Mouse (Mus musculus): ENCODE data around the gene Spen. TPM values are rescaled to one million over a fixed set of nuclear protein-coding genes. Genes with fewer than 3 reads are reported as not detected.
A peak's percentile ranks its signal among the peaks of the same experiment; 100 is the strongest.

Spen gene
- 16.7 and 17.1 TPM in 2 replicates for polyA plus RNA-seq (2015; fragmentation: Nextera tagmentation; extraction: Ambion mirVana)

DNA sequence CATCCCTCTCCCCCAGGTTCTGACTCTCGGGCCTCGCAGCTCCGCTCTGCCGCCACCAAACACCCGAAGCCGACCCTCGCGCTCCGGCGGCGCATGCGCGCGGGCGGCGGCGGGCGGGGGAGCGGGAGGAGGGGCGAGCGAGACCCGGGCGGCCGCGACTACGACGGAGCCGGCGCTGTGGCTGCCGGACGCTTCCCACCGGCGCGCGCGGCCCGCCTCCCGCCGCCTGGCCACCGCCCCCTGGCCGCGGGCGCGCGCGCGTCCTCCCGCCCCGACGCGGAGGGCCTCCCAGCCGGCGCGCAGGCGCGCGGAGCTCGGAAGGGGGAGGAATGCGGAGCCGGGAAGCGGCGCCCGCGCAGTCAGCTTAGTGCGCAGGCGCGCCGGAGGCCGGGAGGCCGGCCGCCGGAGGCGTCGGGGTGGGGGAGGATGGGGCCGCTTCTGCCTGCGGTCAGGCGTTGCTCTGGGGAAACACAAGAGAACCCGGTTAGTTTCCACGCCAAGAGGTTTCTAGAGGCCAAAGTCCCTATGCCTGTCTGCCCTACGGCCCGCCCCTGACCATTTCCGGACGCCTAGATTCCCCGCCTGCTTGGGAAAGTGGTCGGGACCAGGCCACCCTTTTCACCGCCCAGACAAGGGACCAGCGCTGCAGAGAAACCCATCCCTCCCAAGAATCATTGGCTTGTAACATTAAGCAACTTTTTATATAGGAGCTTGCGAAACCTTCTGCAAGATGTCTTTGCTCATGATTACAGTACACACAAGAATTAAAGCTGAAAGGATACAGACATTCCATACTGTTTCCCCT is at the start of gene Spen:
Gene Spen, minus strand, starts transcription at position 190 of the 805 bp plus-strand sequence.
- Histone ChIP-seq H3K4me1 (peaks cover 57% of the 10 kb centered on the region), H3K27me3 (no peaks in the 10 kb centered on the region), H3K36me3 (ENCODE audit: poor library complexity, severe bottlenecking) (no peaks in the 10 kb centered on the region), H3K9ac (peak within 1 kb of the TSS; percentile 97), H3K9me3 (replicated peaks) (no peaks in the 10 kb centered on the region), H3K4me2 (peak within 1 kb of the TSS; percentile 92), H3K27ac (peak within 1 kb of the TSS; percentile 98), H3K4me3 (peak within 1 kb of the TSS; percentile 85)
- ATAC-seq = peak; percentile 78
- 0% methylated on average over 12 of the region's 88 CpGs for WGBS

DNA sequence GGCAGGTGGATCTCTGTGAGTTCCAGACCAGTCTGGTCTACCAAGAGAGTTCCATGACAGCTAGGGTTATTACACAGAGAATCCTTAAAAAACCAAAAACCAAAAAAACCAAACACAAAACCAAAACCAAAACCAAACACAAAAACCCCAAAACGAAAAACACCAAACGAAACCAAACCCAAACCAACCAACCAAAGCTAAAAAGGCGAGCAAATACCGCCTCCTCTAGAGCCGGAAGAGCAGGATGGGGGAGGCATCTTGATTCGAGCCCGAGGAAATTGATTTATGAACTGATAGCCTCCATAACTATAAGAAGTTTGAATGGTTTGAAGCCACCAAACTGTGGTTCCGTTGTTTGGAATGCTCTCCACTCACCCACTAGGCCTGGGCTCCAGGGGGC is 45.5 kb upstream of the Spen start:
- Histone ChIP-seq H3K27ac (no peak overlapping the region), H3K4me2 (no peak overlapping the region), H3K4me1 (no peaks in the 10 kb centered on the region), H3K9ac (no peak overlapping the region), H3K36me3 (ENCODE audit: poor library complexity, severe bottlenecking) (no peaks in the 10 kb centered on the region), H3K27me3 (no peaks in the 10 kb centered on the region), H3K9me3 (replicated peaks) (no peaks in the 10 kb centered on the region), H3K4me3 (no peak overlapping the region)
- ATAC-seq = no peak
- 91% methylated on average over 8 of the region's 8 CpGs for WGBS

DNA sequence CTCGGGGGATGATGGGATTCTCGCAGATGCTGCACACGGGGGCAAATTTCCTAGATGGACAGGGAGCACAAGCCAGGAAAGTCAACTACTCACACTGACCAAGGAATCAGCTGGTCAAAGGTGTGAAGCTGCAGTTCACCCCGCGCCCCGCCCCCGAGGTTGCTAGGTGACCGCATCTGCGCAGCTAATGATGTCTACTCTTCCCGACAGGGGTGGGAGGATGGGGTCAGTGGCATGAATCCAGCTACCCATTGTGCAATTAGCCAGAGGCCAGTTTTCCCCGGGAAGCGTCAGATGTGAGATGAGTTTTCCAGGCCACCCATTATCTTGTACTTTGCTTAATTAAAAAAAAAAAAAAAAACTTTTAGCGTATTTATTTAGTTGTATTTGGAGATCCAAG is 42.7 kb upstream of the Spen start:
- H3K4me1 ChIP-seq = no peaks in the 10 kb centered on the region
- ATAC-seq = no peak
- H3K9ac ChIP-seq = no peak overlapping the region
- 81% methylated on average over 13 of the region's 13 CpGs for WGBS
- H3K36me3 ChIP-seq (ENCODE audit: poor library complexity, severe bottlenecking) = no peaks in the 10 kb centered on the region
- no peak overlapping the region for H3K4me2 ChIP-seq
- H3K27ac ChIP-seq = no peak overlapping the region
- no peaks in the 10 kb centered on the region for H3K9me3 ChIP-seq (replicated peaks)
- H3K4me3 ChIP-seq = no peak overlapping the region
- H3K27me3 ChIP-seq = no peaks in the 10 kb centered on the region

DNA sequence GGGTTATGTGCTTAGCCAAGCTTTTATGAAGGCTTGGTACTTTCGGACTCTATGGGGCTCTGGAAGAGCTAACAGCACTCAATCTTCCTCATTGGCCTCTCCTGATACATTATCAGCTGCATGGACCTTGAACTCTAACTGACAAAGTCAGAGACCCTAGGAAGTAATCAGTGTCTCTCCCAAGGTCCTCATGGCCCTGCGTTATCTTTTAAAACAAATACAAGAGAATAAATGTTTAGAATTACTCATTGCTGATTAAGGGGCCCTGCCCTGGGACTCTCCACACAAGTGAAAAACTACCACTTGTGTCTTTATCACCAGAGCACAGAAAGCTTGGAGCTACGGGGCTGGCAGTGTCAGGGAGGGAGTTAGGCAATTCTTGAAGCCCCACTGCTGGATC is 40.4 kb upstream of the Spen start:
- Histone ChIP-seq H3K9ac (no peak overlapping the region), H3K36me3 (ENCODE audit: poor library complexity, severe bottlenecking) (no peaks in the 10 kb centered on the region), H3K4me2 (no peak overlapping the region), H3K9me3 (replicated peaks) (no peaks in the 10 kb centered on the region), H3K27ac (no peak overlapping the region), H3K27me3 (no peaks in the 10 kb centered on the region; the same call in 1 of the 2 replicates), H3K4me1 (0 out of 2 replicates have a peak, but pooled peaks cover 3% of the 10 kb centered on the region), H3K4me3 (no peak overlapping the region)
- 82% methylated on average over 3 of the region's 3 CpGs for WGBS
- no peak for ATAC-seq

DNA sequence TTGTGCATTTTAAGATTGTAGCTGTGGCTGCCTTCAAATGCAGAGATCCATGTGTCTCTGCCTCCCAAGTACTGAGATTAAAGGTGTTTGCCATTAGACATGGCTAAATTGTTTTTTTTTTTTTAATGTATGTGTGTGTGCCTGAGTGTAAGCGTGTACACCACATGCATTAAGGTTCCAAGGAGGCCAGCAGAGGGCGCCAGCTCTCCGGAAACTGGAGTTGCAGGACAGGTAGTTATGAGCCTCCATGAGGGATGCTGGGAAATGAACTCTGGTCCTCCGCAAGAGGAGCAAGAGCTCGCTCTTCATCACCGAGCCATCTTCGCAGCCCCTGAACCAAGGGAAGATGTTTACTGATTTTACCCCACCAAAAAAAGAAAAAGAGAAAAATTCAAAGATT is 38.5 kb upstream of the Spen start:
- Histone ChIP-seq H3K4me3 (no peak overlapping the region), H3K9ac (no peak overlapping the region), H3K27me3 (no peaks in the 10 kb centered on the region; the same call in 1 of the 2 replicates), H3K9me3 (replicated peaks) (no peaks in the 10 kb centered on the region), H3K36me3 (ENCODE audit: poor library complexity, severe bottlenecking) (no peaks in the 10 kb centered on the region), H3K4me2 (no peak overlapping the region), H3K4me1 (0 out of 2 replicates have a peak, but pooled peaks cover 3% of the 10 kb centered on the region), H3K27ac (no peak overlapping the region)
- ATAC-seq = no peak
- WGBS = 93% methylated on average over 7 of the region's 7 CpGs

DNA sequence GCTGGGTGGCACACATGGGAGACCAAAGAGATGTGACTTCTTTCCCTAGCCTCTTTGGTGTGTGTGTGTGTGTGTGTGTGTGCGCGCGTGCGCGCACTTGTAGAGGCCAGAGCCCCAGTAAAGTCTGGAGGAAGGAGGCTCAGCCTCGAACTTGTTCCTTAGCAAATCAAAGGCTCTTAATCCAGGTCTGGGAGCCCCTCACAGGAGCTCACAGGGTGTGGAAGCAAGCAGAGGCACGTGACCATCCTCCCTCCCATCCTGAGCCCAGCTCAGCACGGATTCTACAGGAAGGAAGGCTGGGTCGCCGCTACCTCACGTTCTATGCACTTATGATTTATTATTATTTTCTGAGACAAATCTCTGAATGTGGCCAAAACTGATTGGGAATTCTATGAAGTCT is 38.0 kb upstream of the Spen start:
- H3K4me1 ChIP-seq = 0 out of 2 replicates have a peak, but pooled peaks cover 3% of the 10 kb centered on the region
- no peak overlapping the region for H3K9ac ChIP-seq
- no peak overlapping the region for H3K4me3 ChIP-seq
- 87% methylated on average over 11 of the region's 11 CpGs for WGBS
- no peaks in the 10 kb centered on the region; the same call in 1 of the 2 replicates for H3K27me3 ChIP-seq
- H3K36me3 ChIP-seq (ENCODE audit: poor library complexity, severe bottlenecking) = no peaks in the 10 kb centered on the region
- H3K4me2 ChIP-seq = no peak overlapping the region
- H3K27ac ChIP-seq = no peak overlapping the region
- H3K9me3 ChIP-seq (replicated peaks) = no peaks in the 10 kb centered on the region
- ATAC-seq = no peak

DNA sequence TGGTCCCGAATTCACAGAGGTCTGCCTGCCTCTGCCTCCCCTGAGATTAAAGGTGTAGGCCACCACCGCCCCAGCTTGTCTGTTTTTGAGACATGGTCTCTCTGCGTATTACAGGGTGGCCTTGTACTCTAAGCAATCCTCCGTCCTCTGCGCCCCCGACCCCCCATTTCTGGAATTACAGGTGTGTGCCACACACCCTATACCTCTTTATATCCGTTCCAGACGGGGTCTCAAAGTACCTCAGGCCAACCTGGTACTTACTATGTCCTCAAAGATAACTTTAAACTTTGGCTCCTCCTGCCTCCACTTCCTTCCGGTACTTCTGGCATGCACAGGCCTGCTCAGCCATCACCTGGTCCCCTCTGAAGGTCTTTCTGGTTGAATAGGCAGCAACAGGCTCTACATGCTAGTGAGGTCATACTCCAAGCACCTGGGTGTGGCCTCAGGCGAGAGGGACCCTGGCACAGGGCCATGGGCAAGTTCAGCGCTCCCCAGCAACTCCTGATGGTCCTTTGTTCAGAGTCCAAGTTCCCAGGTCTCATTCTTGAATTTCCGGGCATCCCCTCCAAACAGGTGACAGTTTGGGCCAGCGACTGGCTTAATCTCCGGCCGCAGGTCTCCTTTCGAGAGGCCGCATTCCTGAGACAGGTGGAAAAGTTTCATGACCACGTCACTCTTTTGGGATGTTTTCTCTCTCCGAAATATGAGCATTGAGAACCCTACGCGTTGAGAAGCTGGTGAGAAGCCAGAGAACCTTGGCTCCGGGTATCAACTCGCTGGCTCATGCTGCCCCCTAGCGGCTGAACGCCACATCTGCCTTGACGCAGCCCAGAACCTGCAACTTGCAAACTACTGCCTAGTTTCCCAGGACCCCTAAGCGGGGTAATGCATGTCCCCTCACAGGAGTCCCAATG is 36.6 kb upstream of the Spen start:
- no peak overlapping the region for H3K27ac ChIP-seq
- H3K4me1 ChIP-seq = 0 out of 2 replicates have a peak, but pooled peaks cover 3% of the 10 kb centered on the region
- H3K9me3 ChIP-seq (replicated peaks) = no peaks in the 10 kb centered on the region
- no peaks in the 10 kb centered on the region; the same call in 1 of the 2 replicates for H3K27me3 ChIP-seq
- peak; percentile 61; the same call in 1 of the 2 replicates for ATAC-seq
- 42% methylated on average over 27 of the region's 27 CpGs for WGBS
- no peaks in the 10 kb centered on the region for H3K36me3 ChIP-seq (ENCODE audit: poor library complexity, severe bottlenecking)
- H3K4me3 ChIP-seq = no peak overlapping the region
- no peak overlapping the region for H3K9ac ChIP-seq
- no peak overlapping the region for H3K4me2 ChIP-seq

DNA sequence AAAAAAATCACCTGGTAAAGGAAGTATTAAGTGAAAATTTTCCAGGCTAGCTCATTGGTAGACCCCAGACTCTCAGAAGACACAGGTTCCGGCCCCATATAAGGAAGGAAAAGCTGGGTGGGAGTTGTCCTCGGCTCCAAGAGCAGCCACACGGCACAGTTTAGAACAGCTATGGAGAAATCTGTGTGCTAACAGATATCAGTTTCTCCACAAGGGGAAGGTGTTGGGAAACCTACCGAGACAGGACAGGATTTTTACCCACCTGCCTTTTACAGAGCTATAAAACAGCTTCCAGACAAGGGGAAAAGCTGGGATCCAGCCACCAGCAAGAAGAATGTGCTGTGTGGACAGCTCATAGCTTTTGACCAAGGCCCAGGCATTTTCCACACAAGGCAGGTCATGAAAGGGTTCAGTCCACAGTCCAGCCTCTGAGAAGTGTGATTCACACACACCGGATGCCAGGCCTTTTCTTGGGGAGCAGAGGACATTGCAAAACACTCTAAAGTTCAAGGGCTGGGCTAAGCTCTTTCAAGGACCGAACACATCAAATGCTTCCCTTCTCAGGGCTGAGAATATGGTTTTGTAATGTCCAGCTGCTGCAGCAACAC is 35.1 kb upstream of the Spen start:
- WGBS = 81% methylated on average over 6 of the region's 6 CpGs
- Histone ChIP-seq H3K4me1 (0 out of 2 replicates have a peak, but pooled peaks cover 3% of the 10 kb centered on the region), H3K9me3 (replicated peaks) (no peaks in the 10 kb centered on the region), H3K27ac (no peak overlapping the region), H3K4me3 (no peak overlapping the region), H3K4me2 (no peak overlapping the region), H3K27me3 (no peaks in the 10 kb centered on the region; the same call in 1 of the 2 replicates), H3K36me3 (ENCODE audit: poor library complexity, severe bottlenecking) (no peaks in the 10 kb centered on the region), H3K9ac (no peak overlapping the region)
- ATAC-seq = no peak

DNA sequence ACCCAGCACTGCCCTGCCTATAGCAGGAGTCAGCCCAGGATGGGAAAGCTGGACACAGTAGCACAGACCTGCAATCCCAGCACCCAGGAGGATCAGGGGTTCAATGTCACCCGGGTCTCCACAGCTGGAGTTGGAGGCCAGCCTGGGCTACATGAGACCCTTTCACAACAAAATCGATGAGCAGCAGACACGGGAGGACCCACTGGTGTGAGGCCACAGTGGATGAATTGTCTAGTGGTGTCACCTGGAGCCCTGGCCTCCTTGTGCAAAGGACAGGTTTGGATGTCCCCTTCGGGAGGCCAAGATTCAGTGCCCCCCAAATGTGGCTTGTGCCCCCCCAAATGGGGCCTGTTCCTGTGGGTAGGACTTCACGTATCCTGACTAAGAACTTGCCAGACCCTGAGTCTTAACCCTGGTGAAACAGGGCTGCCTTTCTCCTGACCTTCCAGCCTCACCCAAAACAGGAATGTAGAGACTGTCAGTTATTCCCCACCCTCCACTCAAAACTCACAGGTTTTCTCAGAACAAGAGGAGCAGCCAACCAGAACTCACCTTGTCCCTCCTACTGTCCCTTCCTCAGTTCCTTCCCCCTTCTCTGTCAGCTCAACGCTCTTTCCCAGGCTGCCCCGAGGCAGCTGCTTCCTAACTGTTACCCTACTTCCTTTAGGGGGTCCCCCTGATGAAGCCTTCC is 34.4 kb upstream of the Spen start:
- ATAC-seq = no peak

DNA sequence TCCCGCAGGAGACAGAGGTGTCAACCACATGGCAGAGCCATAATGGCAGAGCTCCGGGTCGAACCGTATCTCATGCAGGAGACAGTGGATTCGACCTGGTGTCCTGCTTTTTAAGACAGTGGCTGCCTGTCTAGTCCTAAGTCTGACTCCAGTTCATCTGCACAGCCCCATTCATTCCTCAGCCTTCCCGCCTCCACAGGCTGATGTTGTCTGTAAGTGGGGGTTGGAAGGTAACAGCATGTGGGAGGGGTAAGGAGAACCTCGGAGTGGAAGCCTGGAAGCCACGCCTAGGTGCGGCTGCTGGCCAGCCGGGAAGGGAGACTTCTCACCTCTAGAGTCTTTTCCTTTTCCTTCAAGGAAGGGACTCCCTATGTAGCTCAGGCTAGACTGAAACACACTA is 33.5 kb upstream of the Spen start:
- ATAC-seq = no peak
- no peak overlapping the region for H3K27ac ChIP-seq
- H3K4me2 ChIP-seq = no peak overlapping the region
- H3K9ac ChIP-seq = no peak overlapping the region
- H3K4me3 ChIP-seq = no peak overlapping the region
- H3K36me3 ChIP-seq (ENCODE audit: poor library complexity, severe bottlenecking) = no peaks in the 10 kb centered on the region
- H3K4me1 ChIP-seq = 0 out of 2 replicates have a peak, but pooled peaks cover 3% of the 10 kb centered on the region
- WGBS = 77% methylated on average over 10 of the region's 10 CpGs
- no peaks in the 10 kb centered on the region; the same call in 1 of the 2 replicates for H3K27me3 ChIP-seq
- H3K9me3 ChIP-seq (replicated peaks) = no peaks in the 10 kb centered on the region

More for the DNA sequence above, 34.4 kb upstream of the Spen start:
- Histone ChIP-seq H3K4me2 (no peak overlapping the region), H3K4me1 (0 out of 2 replicates have a peak, but pooled peaks cover 3% of the 10 kb centered on the region), H3K27ac (no peak overlapping the region), H3K36me3 (ENCODE audit: poor library complexity, severe bottlenecking) (no peaks in the 10 kb centered on the region), H3K27me3 (no peaks in the 10 kb centered on the region; the same call in 1 of the 2 replicates), H3K4me3 (no peak overlapping the region), H3K9me3 (replicated peaks) (no peaks in the 10 kb centered on the region), H3K9ac (no peak overlapping the region)
- WGBS = 79% methylated on average over 7 of the region's 7 CpGs

DNA sequence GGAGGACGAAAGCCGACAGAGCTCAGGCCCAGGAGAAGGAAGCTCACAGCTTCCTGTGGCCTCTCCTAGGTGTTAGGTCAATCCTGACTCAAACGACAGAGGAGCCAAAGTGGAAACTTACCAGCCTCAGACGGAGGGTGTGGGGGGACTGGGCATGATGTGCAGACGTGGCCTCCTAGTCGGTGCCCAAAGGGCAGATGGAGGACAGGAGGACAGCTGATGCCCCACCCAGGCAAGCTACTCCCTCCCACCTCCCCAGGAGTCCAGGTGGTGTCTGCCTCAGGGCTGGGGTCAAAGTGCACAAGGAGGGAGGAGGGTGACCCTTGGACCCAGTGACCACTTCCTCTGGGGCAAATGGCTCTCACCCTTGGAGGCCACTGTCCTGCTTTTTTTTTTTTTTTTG is 32.9 kb upstream of the Spen start:
- Histone ChIP-seq H3K27me3 (no peaks in the 10 kb centered on the region; the same call in 1 of the 2 replicates), H3K4me3 (no peak overlapping the region), H3K36me3 (ENCODE audit: poor library complexity, severe bottlenecking) (no peaks in the 10 kb centered on the region), H3K27ac (no peak overlapping the region), H3K9me3 (replicated peaks) (no peaks in the 10 kb centered on the region), H3K4me1 (0 out of 2 replicates have a peak, but pooled peaks cover 3% of the 10 kb centered on the region), H3K4me2 (no peak overlapping the region), H3K9ac (no peak overlapping the region)
- WGBS = 80% methylated on average over 6 of the region's 6 CpGs
- no peak for ATAC-seq
